Mouse (Mus musculus) heart, adult 2 months (tissue): ENCODE measurements around the gene Sorbs2.

Source experiments
- CTCF ChIP-seq: fragments of 200-600 bp; IDR thresholded peaks from 2 replicates; pipeline ENCODE4 v1.8.1; 2022; ENCODE audit warnings: antibody characterized with exemption, mild to moderate bottlenecking, moderate library complexity
- EP300 ChIP-seq: fragments of 200-500 bp; IDR thresholded peaks from 2 replicates; pipeline ENCODE4 v1.6.1; 2011; ENCODE audit warnings: low read depth, low read length, control low read depth; ENCODE audit not compliant: insufficient read depth
- POLR2A ChIP-seq: fragments of 200-500 bp; IDR thresholded peaks from 2 replicates; pipeline ENCODE4 v1.6.1; 2011; ENCODE audit warnings: mild to moderate bottlenecking, low read depth, low read length, control low read depth; ENCODE audit not compliant: insufficient read depth

DNA sequence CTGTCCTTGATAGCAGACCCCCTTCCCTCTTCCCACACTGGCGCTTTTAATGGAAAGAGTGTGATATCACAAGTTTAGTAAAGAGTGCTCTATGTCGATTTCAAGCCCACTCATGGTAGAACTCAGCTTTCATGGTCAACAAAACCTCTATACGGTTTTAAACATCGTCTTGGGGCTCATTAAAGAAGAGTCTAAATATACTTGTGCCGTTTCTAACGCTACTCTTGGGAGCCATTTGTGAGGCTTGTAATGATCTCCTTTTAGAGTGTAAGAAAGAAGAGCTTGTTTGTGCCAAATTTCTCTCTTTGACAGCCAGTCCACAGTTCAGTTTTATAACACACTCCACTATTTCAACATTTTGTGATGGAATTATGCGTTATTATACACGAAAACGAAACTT is 253.0 kb downstream of the Sorbs2 start:
- TF ChIP-seq POLR2A (no peak), CTCF (no peak), EP300 (no peak)
